Mouse (Mus musculus) urinary bladder, postnatal 25 days (tissue): ENCODE measurements around the gene Rnf215.
A peak's percentile ranks its signal among the peaks of the same experiment; 100 is the strongest.
"Not testable (repeated sequence)": the region's sequence is repeated elsewhere in the genome, so short reads cannot be mapped to it uniquely, and the experiment has no call there.

Experiments used
- DNase-seq: peaks from one replicate; pipeline ENCODE4 v3.0.0; 2022; ENCODE audit warnings: low spot score

Gene Rnf215

DNA sequence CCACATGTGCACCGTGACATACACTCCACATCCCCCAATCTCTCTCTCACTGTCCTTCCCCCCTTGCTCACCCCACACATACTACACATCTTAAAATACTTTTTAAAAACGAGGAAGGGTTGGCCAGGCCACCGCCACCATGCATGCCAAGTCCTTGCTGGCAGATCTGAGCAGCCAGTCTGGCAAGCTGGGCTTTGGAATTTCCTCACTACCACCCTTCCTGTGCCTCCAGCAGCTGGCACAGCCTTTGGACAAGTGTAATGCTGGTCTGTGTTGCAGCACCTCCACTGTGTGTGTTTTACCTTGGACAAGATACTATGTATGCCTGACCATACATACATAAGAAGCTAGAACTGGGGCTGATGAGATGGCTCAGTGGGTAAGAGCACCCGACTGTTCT is 21.5 kb upstream of the Rnf215 start:
- no peak for DNase-seq

- no peak for DNase-seq
Measured at GRCm38 (mm10) chr11:4113970-4114369, 21.0 kb upstream of the Rnf215 start.

GRCm38 (mm10) chr11:4114541-4114940 is 20.5 kb upstream of the Rnf215 start:
- not testable (repeated sequence) for DNase-seq

DNA sequence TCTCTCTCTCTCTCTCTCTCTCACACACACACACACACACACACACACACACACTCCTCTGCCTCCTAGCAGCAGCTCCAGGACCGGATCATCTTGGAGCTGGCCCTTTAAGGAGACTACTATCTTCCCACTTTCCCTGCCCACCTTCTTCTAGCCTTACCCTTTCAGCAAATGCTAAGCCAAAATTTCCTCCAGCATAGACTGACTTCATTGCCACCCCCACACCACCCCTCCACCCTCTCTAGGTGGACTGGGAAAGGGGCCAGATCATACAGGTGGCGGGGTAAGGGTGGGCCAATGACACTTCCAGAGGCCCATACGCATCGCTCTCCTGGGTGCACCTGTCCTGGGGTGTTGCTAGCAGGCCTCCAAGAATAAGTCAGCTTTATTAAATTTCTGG is 19.6 kb upstream of the Rnf215 start:
- DNase-seq, result no peak

- no peak for DNase-seq
Measured at GRCm38 (mm10) chr11:4116458-4117141, 18.4 kb upstream of the Rnf215 start.

GRCm38 (mm10) chr11:4117372-4118071 is 17.5 kb upstream of the Rnf215 start:
- DNase-seq, result no peak

- peak; percentile 74 for DNase-seq
Measured at GRCm38 (mm10) chr11:4118081-4118921, 16.7 kb upstream of the Rnf215 start.

GRCm38 (mm10) chr11:4119635-4120034 is 15.4 kb upstream of the Rnf215 start:
- no peak for DNase-seq

DNA sequence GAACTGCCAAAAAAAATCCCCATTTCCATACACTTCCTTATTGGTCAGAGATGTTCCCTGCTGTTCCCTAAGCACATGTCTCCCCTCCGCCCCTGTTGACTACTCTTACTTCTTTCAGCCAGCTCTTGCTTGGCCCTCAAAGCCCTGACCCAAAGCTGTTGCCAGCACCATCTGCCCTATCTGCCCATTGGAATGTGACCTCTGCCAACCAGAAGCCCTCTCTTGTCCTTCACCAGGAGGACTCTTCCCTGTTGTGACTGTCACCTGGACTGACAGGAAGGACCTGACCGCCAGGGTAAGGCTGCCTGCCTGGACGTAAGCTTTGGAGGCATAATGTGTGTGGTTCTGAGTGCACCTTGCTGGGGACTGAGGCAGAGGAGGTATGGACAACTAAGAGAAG is 13.3 kb upstream of the Rnf215 start:
- no peak for DNase-seq

- no peak for DNase-seq
Measured at GRCm38 (mm10) chr11:4122226-4122625, 12.8 kb upstream of the Rnf215 start.

- DNase-seq, result no peak
Measured at GRCm38 (mm10) chr11:4122742-4123579, 12.0 kb upstream of the Rnf215 start, which contains the start of gene Sec14l2. Gene Sec14l2 (minus strand): TSS chr11:4123415.

DNA sequence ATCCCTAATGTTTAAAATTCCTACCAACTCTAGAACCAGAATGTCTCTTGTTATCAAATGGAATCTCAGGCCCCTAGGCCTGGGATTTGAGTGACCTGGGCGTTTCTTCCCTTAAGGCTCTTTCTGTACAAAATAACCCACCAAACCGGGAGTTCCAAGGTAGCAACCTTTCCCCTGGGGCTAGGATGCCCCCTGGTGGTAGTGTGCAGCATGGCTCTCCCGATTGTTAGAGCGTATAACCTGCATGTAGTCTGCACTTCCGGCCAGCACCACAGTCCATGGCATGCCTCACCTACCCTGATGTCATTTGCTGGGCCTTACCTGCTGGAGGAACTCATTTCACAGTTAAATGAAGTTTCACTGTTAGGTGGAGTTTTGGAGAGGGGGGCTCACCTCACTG is 11.1 kb upstream of the Rnf215 start:
- DNase-seq, result peak; percentile 21

- no peak for DNase-seq
Measured at GRCm38 (mm10) chr11:4127059-4127458, 7.9 kb upstream of the Rnf215 start.

DNA sequence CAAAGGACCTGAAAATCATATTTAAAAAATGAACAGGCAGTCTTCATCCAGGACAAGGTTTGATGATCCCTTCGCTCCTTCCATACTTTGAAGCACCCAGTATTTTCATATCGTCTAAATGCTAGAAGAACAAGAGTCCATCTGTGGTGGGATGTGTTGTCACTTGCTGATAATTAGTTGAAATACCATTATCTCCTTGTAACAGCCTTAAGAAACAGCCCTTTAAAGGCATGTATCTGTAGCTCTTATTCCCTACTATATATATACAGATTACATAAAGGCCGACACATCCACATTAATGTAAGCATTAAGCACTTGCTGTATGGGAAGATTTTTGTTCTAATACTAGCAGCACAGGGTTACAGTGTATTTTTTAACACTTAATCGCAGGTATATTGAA is 6.5 kb upstream of the Rnf215 start:
- DNase-seq, result not testable (repeated sequence)

DNA sequence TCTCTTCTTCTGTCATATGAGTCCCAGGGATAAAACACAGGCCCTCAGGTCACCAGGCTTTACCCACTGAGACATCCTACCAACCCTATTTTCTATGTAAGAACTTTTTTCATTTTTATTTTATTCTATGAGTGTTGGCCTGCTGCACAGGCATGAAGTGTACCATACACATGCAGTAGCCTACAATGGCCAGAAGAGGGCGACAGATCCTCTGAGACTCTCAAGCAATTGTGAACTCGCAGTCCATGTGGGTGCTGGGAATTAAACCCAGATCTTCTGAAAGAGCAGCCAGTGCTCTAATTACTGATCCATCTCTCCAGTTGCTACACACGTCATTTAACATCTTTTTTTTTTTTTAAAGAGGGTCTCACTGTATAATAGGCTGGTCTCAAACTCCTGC is 1.6 kb upstream of the Rnf215 start:
- DNase-seq, result no peak

DNA sequence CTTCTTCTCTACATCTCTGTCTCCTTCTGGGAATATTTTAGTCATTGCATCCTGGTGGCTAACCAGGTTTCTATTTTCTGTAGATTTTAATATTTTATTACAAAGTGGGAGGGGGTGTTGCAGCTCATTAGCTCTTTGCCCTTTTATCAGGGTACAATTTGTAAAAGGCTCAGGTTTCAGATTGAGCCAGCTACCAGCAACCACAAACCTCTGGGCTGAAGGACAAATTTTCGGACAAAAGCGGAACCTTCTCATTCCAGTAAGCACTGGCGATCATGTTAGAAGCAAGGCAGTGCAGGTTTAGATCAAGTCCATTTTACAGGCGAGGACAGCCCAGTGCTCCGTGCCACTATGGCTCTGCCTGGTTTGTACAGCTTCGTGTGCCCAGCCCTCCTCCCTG is 602 bp upstream of the Rnf215 start:
- DNase-seq, result no peak

DNA sequence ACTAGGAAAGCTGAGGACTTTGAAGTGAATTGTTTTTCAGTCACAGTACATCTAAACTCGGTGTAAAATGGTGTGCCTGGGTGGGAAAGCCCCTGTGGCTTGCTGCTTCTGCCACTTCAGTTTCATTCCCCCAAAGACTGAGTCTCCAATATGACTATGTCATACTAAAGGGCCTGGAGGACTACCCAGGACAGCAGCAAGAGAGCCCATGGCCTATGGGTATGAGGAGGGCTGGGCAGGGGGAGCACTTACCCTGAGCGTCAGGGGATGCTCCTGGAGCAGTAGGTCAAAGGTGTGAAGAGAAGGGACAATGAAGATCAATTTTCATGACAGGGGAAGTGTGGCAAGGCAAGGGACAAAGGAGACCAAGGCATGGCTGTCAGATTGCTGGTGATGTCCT is 4.0 kb downstream of the Rnf215 start:
- no peak for DNase-seq

DNA sequence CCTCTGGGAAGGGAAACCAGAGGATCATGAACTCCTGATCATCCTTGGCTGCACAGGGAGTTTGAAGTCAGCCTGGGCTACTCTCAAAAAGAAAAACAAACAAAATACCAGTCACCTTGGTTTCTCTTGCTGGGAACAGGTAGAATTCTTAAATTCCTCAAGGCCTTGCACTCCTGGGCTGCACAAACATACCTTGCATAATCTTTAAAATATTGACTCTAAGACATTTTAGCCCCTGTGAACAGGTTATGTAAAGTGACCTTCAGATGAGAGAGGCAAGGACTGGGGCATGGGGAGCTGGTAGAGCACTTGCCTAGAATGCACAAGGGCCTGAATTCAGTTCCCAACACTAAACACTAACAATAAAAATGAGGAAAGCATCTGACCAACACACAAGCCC is 6.5 kb downstream of the Rnf215 start:
- DNase-seq, result no peak

DNA sequence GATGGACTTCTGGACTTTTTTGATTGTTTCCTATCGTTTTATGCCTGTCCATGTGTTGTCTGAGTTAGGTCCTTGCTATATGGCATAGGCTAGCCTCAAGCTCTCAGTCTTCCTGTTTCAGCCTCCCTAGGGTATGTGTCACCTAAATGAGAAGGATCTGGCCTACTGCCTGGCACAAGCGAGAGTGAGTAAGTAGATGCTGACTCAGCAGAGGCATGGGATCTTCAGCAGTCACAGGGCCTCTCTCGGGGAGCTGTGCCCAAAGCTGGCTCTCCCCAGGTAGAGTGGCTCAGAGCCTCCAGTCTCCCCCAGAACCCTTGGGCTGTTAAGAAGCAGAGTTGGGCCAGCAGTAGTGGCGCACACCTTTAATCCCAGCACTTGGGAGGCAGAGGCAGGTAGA is 7.3 kb downstream of the Rnf215 start:
- DNase-seq, result no peak

DNA sequence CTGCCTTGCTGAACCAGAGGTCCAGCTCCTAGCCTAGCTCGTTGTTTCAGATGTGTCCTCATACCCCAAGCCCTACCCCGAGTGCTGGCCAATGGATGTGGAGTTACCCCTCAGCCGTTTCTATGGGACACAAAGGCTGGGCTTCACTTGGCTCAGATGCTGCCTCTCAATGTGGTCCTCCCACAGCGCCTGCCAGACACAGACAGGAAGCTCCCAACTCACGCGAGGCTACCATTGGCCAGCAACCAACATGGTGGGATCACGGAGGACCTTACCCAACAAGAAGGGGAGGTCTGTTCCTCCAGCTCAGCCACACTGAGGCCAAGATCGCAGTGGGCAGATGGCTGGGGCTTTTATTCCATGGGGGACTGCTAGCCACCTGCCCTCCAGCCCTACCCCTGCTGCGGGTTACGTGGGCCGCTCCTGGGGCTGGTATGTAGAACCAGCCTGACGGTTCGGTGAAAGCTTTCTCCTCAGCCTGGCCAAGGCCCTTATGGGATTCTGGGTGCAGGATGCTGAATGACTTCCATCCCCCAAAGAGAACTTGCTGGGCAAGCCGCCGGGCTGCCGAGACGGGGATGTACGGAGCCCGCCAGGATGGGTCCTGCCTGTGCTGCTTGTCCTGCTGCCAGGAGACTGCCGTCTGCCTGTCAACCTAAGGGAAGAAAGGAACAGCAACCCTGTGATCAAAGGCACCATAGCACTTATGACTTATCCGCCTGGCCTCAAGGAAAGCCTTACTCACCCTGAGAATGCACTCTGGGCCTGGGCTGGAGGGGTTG is 8.5 kb downstream of the Rnf215 start:
- no peak for DNase-seq

GRCm38 (mm10) chr11:4146381-4146780 is 11.4 kb downstream of the Rnf215 start:
- DNase-seq, result no peak
